Mouse (Mus musculus): ENCODE data around the gene Jade3.
"Not testable (repeated sequence)": the region's sequence is repeated elsewhere in the genome, so short reads cannot be mapped to it uniquely, and the experiment has no call there.

Gene Jade3

GRCm38 (mm10) chrX:20425140-20425838 is at the start of gene Jade3:
Gene Jade3, plus strand, starts transcription at chrX:20425688.
- in situ Hi-C loops (cut with MseI, MboI): no loop called here

- in situ Hi-C loops (cut with MseI, MboI): no loop called here
Measured at GRCm38 (mm10) chrX:20379347-20380014, 46.0 kb upstream of the Jade3 start.

GRCm38 (mm10) chrX:20382260-20382659 is 43.2 kb upstream of the Jade3 start:
- in situ Hi-C loops (cut with MseI, MboI): no loop called here

- in situ Hi-C loops (cut with MseI, MboI): no loop called here
Measured at GRCm38 (mm10) chrX:20387006-20387405, 38.5 kb upstream of the Jade3 start.

GRCm38 (mm10) chrX:20391964-20392363 is 33.5 kb upstream of the Jade3 start:
- in situ Hi-C loops (cut with MseI, MboI): not testable (repeated sequence)

GRCm38 (mm10) chrX:20392942-20393341 is 32.5 kb upstream of the Jade3 start:
- in situ Hi-C loops (cut with MseI, MboI): no loop called here

- in situ Hi-C loops (cut with MseI, MboI): no loop called here
Measured at GRCm38 (mm10) chrX:20404068-20404467, 21.4 kb upstream of the Jade3 start.

GRCm38 (mm10) chrX:20406909-20407308 is 18.6 kb upstream of the Jade3 start:
- in situ Hi-C loops (cut with MseI, MboI): no loop called here

- in situ Hi-C loops (cut with MseI, MboI): no loop called here
Measured at GRCm38 (mm10) chrX:20407676-20408075, 17.8 kb upstream of the Jade3 start.

- in situ Hi-C loops (cut with MseI, MboI): no loop called here
Measured at GRCm38 (mm10) chrX:20411382-20411781, 14.1 kb upstream of the Jade3 start.

GRCm38 (mm10) chrX:20412221-20412620 is 13.3 kb upstream of the Jade3 start:
- in situ Hi-C loops (cut with MseI, MboI): no loop called here

GRCm38 (mm10) chrX:20414885-20415622 is 10.4 kb upstream of the Jade3 start:
- in situ Hi-C loops (cut with MseI, MboI): no loop called here

GRCm38 (mm10) chrX:20418461-20418860 is 7.0 kb upstream of the Jade3 start:
- in situ Hi-C loops (cut with MseI, MboI): no loop called here

GRCm38 (mm10) chrX:20419536-20419935 is 6.0 kb upstream of the Jade3 start:
- in situ Hi-C loops (cut with MseI, MboI): no loop called here

- in situ Hi-C loops (cut with MseI, MboI): no loop called here
Measured at GRCm38 (mm10) chrX:20425839-20426449, 456 bp downstream of the Jade3 start.

- in situ Hi-C loops (cut with MseI, MboI): no loop called here
Measured at GRCm38 (mm10) chrX:20483213-20483612, 57.7 kb downstream of the Jade3 start.

GRCm38 (mm10) chrX:20497682-20498081 is 72.2 kb downstream of the Jade3 start:
- in situ Hi-C loops (cut with MseI, MboI): no loop called here

- in situ Hi-C loops (cut with MseI, MboI): no loop called here
Measured at GRCm38 (mm10) chrX:20520290-20520939, 94.9 kb downstream of the Jade3 start.

- in situ Hi-C loops (cut with MseI, MboI): no loop called here
Measured at GRCm38 (mm10) chrX:20521578-20521977, 96.1 kb downstream of the Jade3 start.

- in situ Hi-C loops (cut with MseI, MboI): no loop called here
Measured at GRCm38 (mm10) chrX:20532621-20533020, 107.1 kb downstream of the Jade3 start.

- in situ Hi-C loops (cut with MseI, MboI): no loop called here
Measured at GRCm38 (mm10) chrX:20543867-20544266, 118.4 kb downstream of the Jade3 start.

- in situ Hi-C loops (cut with MseI, MboI): no loop called here
Measured at GRCm38 (mm10) chrX:20547609-20548008, 122.1 kb downstream of the Jade3 start.

All from mouse trophoblast stem cell (cell line).